In genomic region chr5:34985867-34986266, GRCm38 (mm10) we compare ENCODE assay signal across 8 mouse cellular contexts. TPM values are rescaled to one million over a fixed set of nuclear protein-coding genes. Genes with fewer than 3 reads are reported as not detected.
DNase-seq lines count a peak whose midpoint lies in the region; ATAC-seq lines count a peak whose summit lies in the region.

No protein-coding gene starts in this region.

- H3K9ac ChIP-seq in neural tube, embryonic 15.5 days (replicated peaks): no peak overlapping the region
- no peak overlapping the region for H3K9ac ChIP-seq in liver, embryonic 12.5 days

- H3K27me3 ChIP-seq in neural tube, embryonic 15.5 days (replicated peaks): no peaks in the 10 kb centered on the region
- H3K27me3 ChIP-seq in liver, embryonic 12.5 days (replicated peaks): no peaks in the 10 kb centered on the region

- H3K36me3 ChIP-seq in neural tube, embryonic 15.5 days: peaks cover 8% of the 10 kb centered on the region; the same call in 1 of the 2 replicates
- H3K36me3 ChIP-seq in liver, embryonic 12.5 days: peaks cover 87% of the 10 kb centered on the region

- ATAC-seq in neural tube, embryonic 15.5 days (ENCODE audit: low FRiP score): no peak
- peak; percentile 38; the same call in 1 of the 2 replicates for ATAC-seq in liver, embryonic 12.5 days

- H3K9me3 ChIP-seq in neural tube, embryonic 15.5 days (replicated peaks): no peaks in the 10 kb centered on the region
- H3K9me3 ChIP-seq in liver, embryonic 12.5 days (replicated peaks): no peaks in the 10 kb centered on the region

- WGBS in neural tube, embryonic 15.5 days: 42% methylated on average over 2 of the region's 2 CpGs
- WGBS in liver, embryonic 12.5 days (ENCODE audit: insufficient replicate concordance): 28% methylated on average over 2 of the region's 2 CpGs

- DNase-seq in neural tube, embryonic 10.5 days (ENCODE audit: extremely low spot score, low spot score): peak; percentile 49
- peak; percentile 73 for DNase-seq in cerebellum, adult 8-10 months
- DNase-seq in gastrocnemius, postnatal 10 days: peak; percentile 87
- DNase-seq in kidney, postnatal 14 days: peak; percentile 84
- peak; percentile 78 for DNase-seq in ovary, postnatal 36 days (ENCODE audit: low spot score)
- DNase-seq in thymus, postnatal 0 days (ENCODE audit: low spot score): peak; percentile 68

- no peak overlapping the region for H3K27ac ChIP-seq in neural tube, embryonic 15.5 days (replicated peaks)
- H3K27ac ChIP-seq in liver, embryonic 12.5 days: peak overlapping the region; percentile 79; the same call in 1 of the 2 replicates

- no peak overlapping the region for H3K4me2 ChIP-seq in neural tube, embryonic 15.5 days
- no peak overlapping the region for H3K4me2 ChIP-seq in liver, embryonic 12.5 days

- H3K4me3 ChIP-seq in neural tube, embryonic 15.5 days (replicated peaks): no peak overlapping the region
- no peak overlapping the region for H3K4me3 ChIP-seq in liver, embryonic 12.5 days

- peaks cover 18% of the 10 kb centered on the region for H3K4me1 ChIP-seq in neural tube, embryonic 15.5 days
- H3K4me1 ChIP-seq in liver, embryonic 12.5 days: peaks cover 83% of the 10 kb centered on the region

RNA-seq across cellular contexts. Expression of gene Rgs12, which starts 36.6 kb away (rescaled TPM):
- polyA plus RNA-seq in neural tube, embryonic 15.5 days (2015; fragmentation: Nextera tagmentation; extraction: Ambion mirVana): 32.9 and 33.9 TPM in 2 replicates
- total RNA-seq in gastrocnemius, postnatal 10 days (2021): 10 to 100 TPM; 13.7 to 16.6 TPM
- polyA plus RNA-seq in liver, embryonic 12.5 days (2016; fragmentation: Nextera tagmentation; extraction: Ambion mirVana): 30.1 and 31.7 TPM in 2 replicates
- 19.2 and 25.0 TPM in 2 replicates for polyA plus RNA-seq in thymus, postnatal 0 days (2015; fragmentation: Nextera tagmentation; extraction: Ambion mirVana)

RNA-seq across cellular contexts. Expression of gene Hgfac, which starts 55.4 kb away (rescaled TPM):
- 0.46 and 1.4 TPM in 2 replicates for polyA plus RNA-seq in neural tube, embryonic 15.5 days (2015; fragmentation: Nextera tagmentation; extraction: Ambion mirVana)
- 1 to 10 TPM in 1 of 2 experiments, under 1 TPM in 1; 0.40 to 1.1 TPM for total RNA-seq in gastrocnemius, postnatal 10 days (2021)
- polyA plus RNA-seq in liver, embryonic 12.5 days (2016; fragmentation: Nextera tagmentation; extraction: Ambion mirVana): 43.3 and 44.1 TPM in 2 replicates
- 1.1 and 1.7 TPM in 2 replicates for polyA plus RNA-seq in thymus, postnatal 0 days (2015; fragmentation: Nextera tagmentation; extraction: Ambion mirVana)

Comparison
In these comparisons a context has a peak if more than half of its experiments do, and no peak if none do; other contexts are left out.
1. RNA of gene Hgfac, which starts 55.4 kb away (polyA plus RNA-seq): 43.3 to 44.1 TPM in liver, embryonic 12.5 days; 1.1 to 1.7 TPM in thymus, postnatal 0 days and 0.46 to 1.4 TPM in neural tube, embryonic 15.5 days; every median in the first group is over 10 times any median in the second.
2. Peak in every context shown above with its lines, with median percentiles within 50 percentile points of each other: DNase-seq.